37 mouse cellular contexts compared by ENCODE assay signal in the genomic region with DNA sequence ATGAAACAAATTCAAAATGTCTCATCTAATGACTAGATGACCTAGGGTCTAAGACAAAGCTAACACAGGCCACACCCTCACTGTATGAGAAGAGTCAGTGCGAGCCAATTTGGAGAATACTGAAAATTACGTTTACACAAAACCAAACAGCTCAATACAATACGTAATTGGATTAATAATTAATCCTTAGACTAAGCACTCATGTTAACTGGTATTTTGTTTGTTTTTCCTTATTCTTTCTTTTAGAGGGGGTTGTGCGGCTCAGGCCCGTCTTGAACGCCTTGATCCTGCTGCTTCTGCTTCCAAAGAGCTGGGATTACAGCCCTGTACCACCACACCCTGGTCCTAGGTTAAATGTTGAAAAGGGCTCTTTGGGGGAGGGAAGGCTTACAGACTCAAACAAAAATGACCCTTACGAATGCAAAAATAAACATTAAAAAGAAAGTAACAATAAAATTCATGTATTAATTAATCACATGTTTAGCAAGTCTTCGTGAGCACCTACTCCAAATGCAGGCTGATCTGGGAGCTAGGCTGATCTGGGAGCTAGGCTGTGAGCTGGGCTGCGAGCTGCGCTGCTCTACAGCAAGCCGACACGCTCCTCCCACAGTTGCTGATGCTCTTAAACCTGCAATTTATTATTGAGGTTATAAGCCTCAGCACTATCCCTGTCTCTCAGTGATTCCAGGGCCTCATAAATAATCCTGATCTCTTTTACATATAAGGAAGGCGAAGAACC. TPM values are rescaled to one million over a fixed set of nuclear protein-coding genes. Genes with fewer than 3 reads are reported as not detected.
DNase-seq lines count a peak whose midpoint lies in the region; ATAC-seq and TF ChIP-seq lines count a peak whose summit lies in the region.
"Had no signal": no experiment of that assay in that cellular context is flagged by ENCODE, and none has a peak within 500 bp of the region (broad histone marks: within the 10 kb centered on the region; RNA-seq: fewer than 3 reads in every experiment).

No protein-coding gene starts in this region.

- no peaks in the 10 kb centered on the region for H3K9me3 ChIP-seq in kidney, postnatal 0 days (replicated peaks; ENCODE audit: low read length)
- no peaks in the 10 kb centered on the region for H3K9me3 ChIP-seq in liver, embryonic 11.5 days (ENCODE audit: control insufficient read depth, low read length)
- H3K9me3 ChIP-seq in liver, embryonic 15.5 days (replicated peaks), result no peaks in the 10 kb centered on the region
- H3K9me3 ChIP-seq in stomach, embryonic 15.5 days, result no peaks in the 10 kb centered on the region
- H3K9me3 ChIP-seq: forebrain, embryonic 13.5 days; heart, embryonic 13.5 days; hindbrain, embryonic 15.5 days; limb, embryonic 12.5 days; megakaryocyte, embryonic 14.5 days; midbrain, embryonic 12.5 days; neural tube, embryonic 13.5 days had no signal

- H3K9ac ChIP-seq in kidney, postnatal 0 days (ENCODE audit: low read depth, low read length), result no peak overlapping the region
- H3K9ac ChIP-seq in liver, embryonic 11.5 days (ENCODE audit: low read depth, low read length), result no peak overlapping the region
- H3K9ac ChIP-seq in liver, embryonic 15.5 days, result no peak overlapping the region
- no peak overlapping the region for H3K9ac ChIP-seq in stomach, embryonic 15.5 days
- H3K9ac ChIP-seq: heart, embryonic 13.5 days; hindbrain, embryonic 15.5 days; limb, embryonic 12.5 days; midbrain, embryonic 12.5 days; neural tube, embryonic 13.5 days had no signal

- WGBS in kidney, postnatal 0 days, result 53% methylated on average over 13 of the region's 13 CpGs
- 83% methylated on average over 13 of the region's 13 CpGs for WGBS in liver, embryonic 11.5 days
- WGBS in liver, embryonic 15.5 days (ENCODE audit: insufficient replicate concordance), result 70% methylated on average over 13 of the region's 13 CpGs
- 72% methylated on average over 13 of the region's 13 CpGs for WGBS in stomach, embryonic 15.5 days

- no peak for TF ChIP-seq CTCF in kidney, postnatal 0 days (IDR thresholded peaks at IDR 0.05; ENCODE audit: low read depth)

- DNase-seq in kidney, postnatal 0 days (ENCODE audit: low spot score), result peak; percentile 21
- DNase-seq in kidney, postnatal 4 days, result no peak
- no peak for DNase-seq in liver, embryonic 11.5 days (ENCODE audit: low spot score)
- DNase-seq in thymus, postnatal 4 days, result no peak
- no peak for DNase-seq in urinary bladder, adult 18-20 months (ENCODE audit: low spot score in 2 of 2)
- no peak for DNase-seq in adrenal gland, postnatal 25 days
- DNase-seq: adrenal gland, postnatal 10 days; cerebellum, adult 11 months; cerebellum, adult 9-10 months; cerebellum, postnatal 36 days; gastrocnemius, postnatal 25 days; heart, adult 18-20 months; heart, postnatal 10 days; kidney, adult 8-10 months; kidney, postnatal 10 days; lung, adult 2 months; lung, postnatal 4 days; right cerebral cortex, postnatal 4 days; thymus, adult 18-20 months; thymus, postnatal 36 days had no signal

- H3K36me3 ChIP-seq in kidney, postnatal 0 days (ENCODE audit: insufficient read depth, low read length), result peaks cover 18% of the 10 kb centered on the region
- peaks cover 14% of the 10 kb centered on the region; the same call in 1 of the 2 replicates for H3K36me3 ChIP-seq in liver, embryonic 11.5 days (ENCODE audit: control insufficient read depth, insufficient read depth, low read length)
- H3K36me3 ChIP-seq in liver, embryonic 15.5 days (replicated peaks), result peaks cover 17% of the 10 kb centered on the region
- peaks cover 8% of the 10 kb centered on the region; the same call in 1 of the 2 replicates for H3K36me3 ChIP-seq in stomach, embryonic 15.5 days

- no peak overlapping the region for H3K4me2 ChIP-seq in kidney, postnatal 0 days (ENCODE audit: low read length)
- 0 out of 2 replicates have a peak overlapping the region, but pooled peaks have one; percentile 24 for H3K4me2 ChIP-seq in liver, embryonic 11.5 days
- H3K4me2 ChIP-seq in liver, embryonic 15.5 days, result peak overlapping the region; percentile 36
- H3K4me2 ChIP-seq in stomach, embryonic 15.5 days, result no peak overlapping the region
- H3K4me2 ChIP-seq: forebrain, embryonic 13.5 days; heart, embryonic 13.5 days; hindbrain, embryonic 15.5 days; limb, embryonic 12.5 days; midbrain, embryonic 12.5 days; neural tube, embryonic 13.5 days had no signal

- ATAC-seq in kidney, postnatal 0 days (replicated peaks; ENCODE audit: low FRiP score, low read depth), result no peak
- ATAC-seq in liver, embryonic 11.5 days (replicated peaks; ENCODE audit: low FRiP score), result no peak
- ATAC-seq in liver, embryonic 15.5 days (ENCODE audit: insufficient read depth), result no peak
- ATAC-seq in stomach, embryonic 15.5 days (ENCODE audit: insufficient read depth, low FRiP score, low read depth), result no peak
- ATAC-seq: forebrain, embryonic 13.5 days; inflammation-experienced regulatory T-cells, adult 6 months; Patski had no signal

- no peak overlapping the region for H3K27ac ChIP-seq in kidney, postnatal 0 days
- 0 out of 2 replicates have a peak overlapping the region, but pooled peaks have one; percentile 32 for H3K27ac ChIP-seq in liver, embryonic 11.5 days (ENCODE audit: low read depth, low read length)
- H3K27ac ChIP-seq in liver, embryonic 15.5 days (replicated peaks), result peak overlapping the region; percentile 24; the same call in 1 of the 2 replicates
- peak overlapping the region; percentile 22; the same call in 1 of the 2 replicates for H3K27ac ChIP-seq in stomach, embryonic 15.5 days
- H3K27ac ChIP-seq: forebrain, embryonic 13.5 days; heart, embryonic 13.5 days; hindbrain, embryonic 15.5 days; limb, embryonic 12.5 days; midbrain, embryonic 12.5 days; neural tube, embryonic 13.5 days had no signal

- no peak overlapping the region for H3K4me3 ChIP-seq in kidney, postnatal 0 days (replicated peaks; ENCODE audit: low read depth, low read length)
- H3K4me3 ChIP-seq in liver, embryonic 11.5 days (ENCODE audit: low read depth, low read length), result no peak overlapping the region
- H3K4me3 ChIP-seq in liver, embryonic 15.5 days (replicated peaks), result no peak overlapping the region
- no peak overlapping the region for H3K4me3 ChIP-seq in stomach, embryonic 15.5 days (replicated peaks)
- H3K4me3 ChIP-seq: forebrain, embryonic 13.5 days; heart, embryonic 13.5 days; hindbrain, embryonic 15.5 days; limb, embryonic 12.5 days; megakaryocyte, embryonic 14.5 days; midbrain, embryonic 12.5 days; neural tube, embryonic 13.5 days had no signal

- H3K4me1 ChIP-seq in kidney, postnatal 0 days (replicated peaks; ENCODE audit: insufficient read depth, low read length), result no peaks in the 10 kb centered on the region
- H3K4me1 ChIP-seq in liver, embryonic 11.5 days (replicated peaks; ENCODE audit: control insufficient read depth, insufficient read depth, low read length), result no peaks in the 10 kb centered on the region
- H3K4me1 ChIP-seq in liver, embryonic 15.5 days (replicated peaks), result no peaks in the 10 kb centered on the region; the same call in 1 of the 2 replicates
- no peaks in the 10 kb centered on the region for H3K4me1 ChIP-seq in stomach, embryonic 15.5 days
- H3K4me1 ChIP-seq: forebrain, embryonic 13.5 days; heart, embryonic 13.5 days; hindbrain, embryonic 15.5 days; limb, embryonic 12.5 days; megakaryocyte, embryonic 14.5 days; midbrain, embryonic 12.5 days; neural tube, embryonic 13.5 days had no signal

- H3K27me3 ChIP-seq in kidney, postnatal 0 days (ENCODE audit: insufficient read depth, low read length), result no peaks in the 10 kb centered on the region
- no peaks in the 10 kb centered on the region for H3K27me3 ChIP-seq in liver, embryonic 11.5 days (replicated peaks; ENCODE audit: control insufficient read depth, insufficient read depth, low read length)
- H3K27me3 ChIP-seq in liver, embryonic 15.5 days, result no peaks in the 10 kb centered on the region
- H3K27me3 ChIP-seq in stomach, embryonic 15.5 days (replicated peaks), result no peaks in the 10 kb centered on the region
- H3K27me3 ChIP-seq: forebrain, embryonic 13.5 days; heart, embryonic 13.5 days; hindbrain, embryonic 15.5 days; limb, embryonic 12.5 days; megakaryocyte, embryonic 14.5 days; midbrain, embryonic 12.5 days; neural tube, embryonic 13.5 days; Patski had no signal

RNA-seq across cellular contexts. Expression of a gene that starts 35.6 kb away (rescaled TPM):
- polyA plus RNA-seq in kidney, postnatal 0 days (2015; fragmentation: Nextera tagmentation; extraction: Ambion mirVana), result 72.9 and 83.2 TPM in 2 replicates
- polyA plus RNA-seq in liver, embryonic 11.5 days (2014; fragmentation: Nextera tagmentation; extraction: Ambion mirVana), result 76.1 and 83.4 TPM in 2 replicates
- polyA plus RNA-seq in liver, embryonic 15.5 days (2015; fragmentation: Nextera tagmentation; extraction: Ambion mirVana), result 32.1 and 33.5 TPM in 2 replicates
- polyA plus RNA-seq in stomach, embryonic 15.5 days (2015; fragmentation: Nextera tagmentation; extraction: Ambion mirVana), result 64.5 and 72.0 TPM in 2 replicates
- total RNA-seq in adrenal gland, postnatal 25 days (2021), result 74.4 and 114 TPM in 2 replicates

RNA-seq across cellular contexts. Expression of a gene that starts 46.1 kb away (rescaled TPM):
- not detected in 2 replicates for polyA plus RNA-seq in kidney, postnatal 0 days (2015; fragmentation: Nextera tagmentation; extraction: Ambion mirVana)
- polyA plus RNA-seq in liver, embryonic 11.5 days (2014; fragmentation: Nextera tagmentation; extraction: Ambion mirVana), result not detected in 2 replicates
- not detected in 2 replicates for polyA plus RNA-seq in liver, embryonic 15.5 days (2015; fragmentation: Nextera tagmentation; extraction: Ambion mirVana)
- not detected in 2 replicates for polyA plus RNA-seq in stomach, embryonic 15.5 days (2015; fragmentation: Nextera tagmentation; extraction: Ambion mirVana)
- not detected in 2 replicates for total RNA-seq in adrenal gland, postnatal 25 days (2021)
- total RNA-seq: adrenal gland, postnatal 10 days; gastrocnemius, postnatal 25 days; heart, adult 18-20 months; heart, postnatal 10 days; hematopoietic stem cell, adult 5-6 weeks; layer of hippocampus, postnatal 10 days; left cerebral cortex, adult 18-20 months; left cerebral cortex, postnatal 25 days; MEL had no signal
- polyA plus RNA-seq: embryonic facial prominence, embryonic 11.5 days; forebrain, embryonic 13.5 days; heart, embryonic 13.5 days; hindbrain, embryonic 15.5 days; inflammation-experienced regulatory T-cells, adult 6 months; lung, adult 2 months; midbrain, embryonic 12.5 days; neural tube, embryonic 13.5 days; Patski had no signal

RNA-seq across cellular contexts. Expression of a gene that starts 50.7 kb away (rescaled TPM):
- polyA plus RNA-seq in kidney, postnatal 0 days (2015; fragmentation: Nextera tagmentation; extraction: Ambion mirVana), result 0.64 and 0.91 TPM in 2 replicates
- polyA plus RNA-seq in liver, embryonic 11.5 days (2014; fragmentation: Nextera tagmentation; extraction: Ambion mirVana), result 0.19 and 0.30 TPM in 2 replicates
- polyA plus RNA-seq in liver, embryonic 15.5 days (2015; fragmentation: Nextera tagmentation; extraction: Ambion mirVana), result not detected in 2 replicates
- 0.67 and 0.69 TPM in 2 replicates for polyA plus RNA-seq in stomach, embryonic 15.5 days (2015; fragmentation: Nextera tagmentation; extraction: Ambion mirVana)
- total RNA-seq in adrenal gland, postnatal 25 days (2021), result 1.3 TPM in 1 of 2 replicates, not detected in the other
- total RNA-seq: gastrocnemius, postnatal 25 days; heart, postnatal 10 days; hematopoietic stem cell, adult 5-6 weeks; MEL had no signal
- polyA plus RNA-seq: inflammation-experienced regulatory T-cells, adult 6 months had no signal

RNA-seq across cellular contexts. Expression of a gene that starts 59.8 kb away (rescaled TPM):
- polyA plus RNA-seq in kidney, postnatal 0 days (2015; fragmentation: Nextera tagmentation; extraction: Ambion mirVana), result 0.07 and 0.10 TPM in 2 replicates
- polyA plus RNA-seq in liver, embryonic 11.5 days (2014; fragmentation: Nextera tagmentation; extraction: Ambion mirVana), result 0.13 and 0.30 TPM in 2 replicates
- 0.07 and 0.09 TPM in 2 replicates for polyA plus RNA-seq in liver, embryonic 15.5 days (2015; fragmentation: Nextera tagmentation; extraction: Ambion mirVana)
- polyA plus RNA-seq in stomach, embryonic 15.5 days (2015; fragmentation: Nextera tagmentation; extraction: Ambion mirVana), result 2.4 and 2.8 TPM in 2 replicates
- 0.06 TPM in 1 of 2 replicates, not detected in the other for total RNA-seq in adrenal gland, postnatal 25 days (2021)
- total RNA-seq: adrenal gland, postnatal 10 days; gastrocnemius, postnatal 25 days; heart, adult 18-20 months; heart, postnatal 10 days; hematopoietic stem cell, adult 5-6 weeks; layer of hippocampus, postnatal 10 days; left cerebral cortex, adult 18-20 months; left cerebral cortex, postnatal 25 days had no signal
- polyA plus RNA-seq: inflammation-experienced regulatory T-cells, adult 6 months had no signal

Comparison
In these comparisons a context has a peak if more than half of its experiments do, and no peak if none do; other contexts are left out.
1. H3K4me2 ChIP-seq: peak in liver, embryonic 11.5 days (single experiment) and liver, embryonic 15.5 days (single experiment); none in kidney, postnatal 0 days (single experiment) and stomach, embryonic 15.5 days (single experiment).